Mouse (Mus musculus) embryonic fibroblast, embryonic 13.5 days (primary cell): ENCODE data around the gene Actrt2. TPM values are rescaled to one million over a fixed set of nuclear protein-coding genes. Genes with fewer than 3 reads are reported as not detected.

Experiments
- H3K27ac ChIP-seq: 2 replicates; pipeline ENCODE4 v1.5.1; 2012; ENCODE audit warnings: low read length, control low read depth, inconsistent platforms; ENCODE audit not compliant: insufficient read depth
- H3K4me1 ChIP-seq: 2 replicates; pipeline ENCODE4 v1.6.1; 2011; ENCODE audit warnings: low read length; ENCODE audit not compliant: control insufficient read depth, insufficient read depth
- H3K4me3 ChIP-seq: 2 replicates; pipeline ENCODE4 v1.5.1; 2011; ENCODE audit warnings: mild to moderate bottlenecking, control low read depth, low read length; ENCODE audit not compliant: insufficient read depth
- CTCF ChIP-seq: IDR thresholded peaks from 2 replicates; pipeline ENCODE4 v1.5.1; 2011; ENCODE audit warnings: mild to moderate bottlenecking, control low read depth, low read length, moderate library complexity, borderline replicate concordance; ENCODE audit not compliant: insufficient read depth
- POLR2A ChIP-seq: IDR thresholded peaks from 2 replicates; pipeline ENCODE4 v1.6.1; 2011; ENCODE audit warnings: low read depth, mild to moderate bottlenecking, control low read depth, low read length, moderate library complexity
- polyA plus RNA-seq: library from polyadenylated mRNA; stranded (reverse); fragments of >200 nt; gene quantifications from 2 replicates; pipeline ENCODE4 v1.2.4, GENCODE M21; 2011; ENCODE audit warnings: low read depth; ENCODE audit not compliant: missing spikeins, insufficient read length

The Actrt2 gene
- polyA plus RNA-seq, result not detected in 2 replicates

GRCm38 (mm10) chr4:154667767-154668166, at the start of gene Actrt2:
Actrt2 (minus strand) TSS chr4:154667867.
- TF ChIP-seq CTCF (no peak), POLR2A (no peak)
- no peak within 1 kb of the TSS for H3K27ac ChIP-seq
- H3K4me3 ChIP-seq, result no peak within 1 kb of the TSS
- no peaks in the 10 kb centered on the region for H3K4me1 ChIP-seq

GRCm38 (mm10) chr4:154709391-154710107, 41.9 kb upstream of the Actrt2 start:
- no peaks in the 10 kb centered on the region for H3K4me1 ChIP-seq
- H3K27ac ChIP-seq, result no peak overlapping the region
- no peak overlapping the region for H3K4me3 ChIP-seq
- no peak for TF ChIP-seq POLR2A
- TF ChIP-seq CTCF, result no peak

GRCm38 (mm10) chr4:154708811-154709210, 41.1 kb upstream of the Actrt2 start:
- TF ChIP-seq POLR2A, result no peak
- TF ChIP-seq CTCF, result no peak
- H3K4me1 ChIP-seq, result no peaks in the 10 kb centered on the region
- H3K27ac ChIP-seq, result no peak overlapping the region
- H3K4me3 ChIP-seq, result no peak overlapping the region

- Histone ChIP-seq H3K4me1 (no peaks in the 10 kb centered on the region), H3K27ac (no peak overlapping the region), H3K4me3 (no peak overlapping the region)
- TF ChIP-seq CTCF, result no peak
- no peak for TF ChIP-seq POLR2A
Observed at GRCm38 (mm10) chr4:154708223-154708622, 40.6 kb upstream of the Actrt2 start.

- TF ChIP-seq POLR2A, result no peak
- no peak for TF ChIP-seq CTCF
- H3K4me1 ChIP-seq, result no peaks in the 10 kb centered on the region
- H3K4me3 ChIP-seq, result no peak overlapping the region
- H3K27ac ChIP-seq, result no peak overlapping the region
Observed at GRCm38 (mm10) chr4:154707521-154707920, 39.9 kb upstream of the Actrt2 start.

- TF ChIP-seq CTCF, result no peak
- TF ChIP-seq POLR2A, result no peak
- no peak overlapping the region for H3K4me3 ChIP-seq
- H3K27ac ChIP-seq, result no peak overlapping the region
- no peaks in the 10 kb centered on the region for H3K4me1 ChIP-seq
Observed at GRCm38 (mm10) chr4:154706442-154706841, 38.8 kb upstream of the Actrt2 start.

- Histone ChIP-seq H3K4me3 (no peak overlapping the region), H3K27ac (no peak overlapping the region), H3K4me1 (no peaks in the 10 kb centered on the region)
- TF ChIP-seq CTCF, result no peak
Observed at GRCm38 (mm10) chr4:154705681-154706080, 38.0 kb upstream of the Actrt2 start.

- Histone ChIP-seq H3K4me3 (no peak overlapping the region), H3K4me1 (no peaks in the 10 kb centered on the region), H3K27ac (no peak overlapping the region)
- TF ChIP-seq POLR2A, result no peak
- no peak for TF ChIP-seq CTCF
Observed at GRCm38 (mm10) chr4:154705056-154705455, 37.4 kb upstream of the Actrt2 start.

GRCm38 (mm10) chr4:154704591-154704990, 36.9 kb upstream of the Actrt2 start:
- TF ChIP-seq POLR2A (no peak), CTCF (no peak)
- H3K27ac ChIP-seq, result no peak overlapping the region
- H3K4me3 ChIP-seq, result no peak overlapping the region
- no peaks in the 10 kb centered on the region for H3K4me1 ChIP-seq

GRCm38 (mm10) chr4:154703426-154704070, 35.9 kb upstream of the Actrt2 start:
- TF ChIP-seq CTCF, result no peak
- TF ChIP-seq POLR2A, result no peak
- no peaks in the 10 kb centered on the region for H3K4me1 ChIP-seq
- no peak overlapping the region for H3K4me3 ChIP-seq
- no peak overlapping the region for H3K27ac ChIP-seq
